Mouse (Mus musculus) small intestine, adult 2 months (tissue): ENCODE data around the gene 4921507P07Rik.

ENCODE experiments used
- CTCF ChIP-seq: fragments of 200-500 bp; IDR thresholded peaks from 2 replicates; pipeline ENCODE4 v1.5.1; 2012; ENCODE audit warnings: low read depth, mild to moderate bottlenecking, control low read depth, inconsistent platforms, low read length, moderate library complexity, mixed read lengths; ENCODE audit not compliant: insufficient replicate concordance, insufficient read length; ENCODE audit errors: extremely low read depth
- POLR2A ChIP-seq: fragments of 200-500 bp; IDR thresholded peaks from 2 replicates; pipeline ENCODE4 v1.6.1; 2012; ENCODE audit warnings: low read depth, mild to moderate bottlenecking, control low read depth, inconsistent platforms, low read length, moderate library complexity

GRCm38 (mm10) chr6:50566997-50567255 is 29.5 kb downstream of the 4921507P07Rik start:
- TF ChIP-seq POLR2A (no peak), CTCF (no peak)
